Mouse (Mus musculus) retina, embryonic 14.5 days (tissue): ENCODE data around the gene Olfr808.

Experiments used
- DNase-seq: peaks from one replicate; pipeline ENCODE4 v3.0.0-alpha.2; 2015; ENCODE audit warnings: low spot score

The Olfr808 gene

GRCm38 (mm10) chr10:129765182-129765581, at the start of gene Olfr808:
Gene Olfr808, plus strand, starts transcription at chr10:129765482.
- DNase-seq, result no peak

DNA sequence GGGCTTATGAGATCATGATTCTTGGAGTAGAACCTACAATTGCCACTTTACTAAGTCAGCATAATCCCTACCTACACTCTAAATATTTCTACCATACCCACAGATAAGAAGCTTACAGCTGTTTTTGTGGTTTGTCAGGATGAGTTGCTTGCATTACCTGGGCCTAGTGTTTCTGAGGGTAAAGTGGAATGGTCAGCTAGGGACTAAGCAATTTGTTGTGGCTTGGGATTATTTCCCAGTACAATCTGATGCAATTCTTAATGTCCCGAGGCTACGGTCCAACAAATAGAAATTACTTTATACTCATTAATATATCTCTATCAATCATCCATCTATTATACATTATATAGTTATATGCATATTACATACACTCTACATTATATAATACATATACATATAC, 36.0 kb upstream of the Olfr808 start, which contains the start of gene Olfr805:
Gene Olfr805, minus strand, starts transcription at position 101 of the 400 bp plus-strand sequence.
- DNase-seq, result no peak

- no peak for DNase-seq
Observed at GRCm38 (mm10) chr10:129741821-129742220, 23.5 kb upstream of the Olfr808 start, which contains the start of gene Olfr806. Gene Olfr806, minus strand, starts transcription at chr10:129741921.

- DNase-seq, result no peak
Observed at GRCm38 (mm10) chr10:129757693-129758092, 7.6 kb upstream of the Olfr808 start, which contains the start of gene Olfr807. Gene Olfr807, minus strand, starts transcription at chr10:129757793.

- no peak for DNase-seq
Observed at GRCm38 (mm10) chr10:129774338-129774737, 9.1 kb downstream of the Olfr808 start, which contains the start of gene Olfr809. Gene Olfr809, plus strand, starts transcription at chr10:129774638.

- DNase-seq, result no peak
Observed at GRCm38 (mm10) chr10:129778123-129778522, 12.8 kb downstream of the Olfr808 start.

GRCm38 (mm10) chr10:129794817-129795216, 29.5 kb downstream of the Olfr808 start, which contains the start of gene Olfr810:
Gene Olfr810, minus strand, starts transcription at chr10:129794917.
- DNase-seq, result no peak

DNA sequence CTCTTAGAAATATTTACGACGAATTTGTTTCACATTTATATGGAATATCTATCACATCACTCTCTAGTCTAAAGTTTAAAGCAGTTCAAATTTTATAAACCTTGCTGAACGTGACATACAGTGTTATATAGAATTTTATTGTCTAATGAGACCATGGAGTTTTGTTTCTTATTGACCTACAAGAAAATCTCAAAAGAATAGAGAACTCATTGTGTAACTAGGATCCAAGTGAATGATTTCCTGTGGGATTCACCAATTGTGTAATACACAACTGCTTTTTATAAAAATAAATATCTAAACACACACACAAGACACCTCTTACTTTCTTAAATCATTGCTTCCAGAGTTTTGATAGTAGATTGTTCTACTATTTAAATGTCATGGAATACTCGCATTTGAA, 39.0 kb downstream of the Olfr808 start, which contains the start of gene Olfr811:
Gene Olfr811, minus strand, starts transcription at position 101 of the 400 bp plus-strand sequence.
- DNase-seq, result no peak
